Mouse (Mus musculus): Measurements from ENCODE around the gene Tex52.

Tex52 gene

DNA sequence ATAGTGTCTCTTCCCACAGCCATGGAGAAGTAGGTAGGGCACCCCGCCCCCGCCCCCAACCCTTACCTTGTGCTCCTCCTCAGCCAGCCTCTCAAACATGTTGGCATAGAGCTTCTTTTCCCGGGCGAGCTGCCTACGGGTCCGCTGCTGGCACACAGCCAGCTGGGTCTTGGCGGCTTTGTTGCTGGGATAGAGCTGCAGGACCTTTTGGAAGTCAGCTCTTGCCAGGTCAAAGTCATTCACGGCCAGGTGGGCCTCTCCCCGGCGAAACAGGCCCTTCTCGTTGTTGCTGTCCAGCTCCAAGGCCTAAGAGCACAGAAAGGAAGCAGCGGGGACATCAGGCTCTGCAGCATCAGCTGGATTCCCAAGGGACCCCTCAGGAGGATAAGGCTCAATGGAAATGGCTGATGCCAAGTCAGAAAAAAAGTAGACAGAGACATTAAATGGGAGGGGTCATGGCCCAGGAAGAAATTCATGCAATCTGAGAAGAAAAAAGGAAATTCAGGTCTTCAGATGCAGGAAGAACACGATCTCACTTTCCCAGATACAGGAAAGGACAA is 57.2 kb downstream of the Tex52 start:
- DNase-seq, result peak; percentile 84 to 89

DNA sequence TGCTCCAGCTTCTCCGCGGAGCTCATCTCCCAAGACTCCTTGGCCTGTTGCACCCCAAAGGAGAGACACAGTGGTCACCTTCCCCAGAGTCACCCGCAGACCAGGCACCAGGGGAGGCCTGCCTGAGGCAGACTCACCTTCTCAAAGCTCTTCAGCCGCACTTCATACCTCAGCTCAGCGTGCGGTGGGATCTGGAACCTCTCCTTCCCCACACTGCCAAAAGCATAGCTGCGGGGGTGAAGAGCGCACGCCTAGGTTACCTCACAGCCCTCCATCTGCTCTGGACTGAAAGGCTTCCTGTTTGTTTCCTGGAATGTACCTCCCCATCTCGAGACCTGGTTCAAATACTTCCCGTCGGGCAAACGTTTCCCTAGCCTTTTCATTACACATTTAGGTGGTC is 58.3 kb downstream of the Tex52 start:
- DNase-seq, result peak; percentile 51 to 63
